ENCODE assay signal across 8 mouse cellular contexts in genomic region chr5:135806555-135807262, GRCm38 (mm10). TPM values are rescaled to one million over a fixed set of nuclear protein-coding genes. Genes with fewer than 3 reads are reported as not detected.
DNase-seq lines count a peak whose midpoint lies in the region; ATAC-seq and TF ChIP-seq lines count a peak whose summit lies in the region.

TSS of gene Srrm3 (plus strand) at chr5:135806890.

- peak within 1 kb of the TSS; percentile 84 for H3K9ac ChIP-seq in forebrain, embryonic 15.5 days (replicated peaks)
- no peak within 1 kb of the TSS for H3K9ac ChIP-seq in lung, postnatal 0 days (replicated peaks; ENCODE audit: low read depth)

- H3K27me3 ChIP-seq in G1E (ENCODE audit: insufficient read depth, low read length): peaks cover 6% of the 10 kb centered on the region
- H3K27me3 ChIP-seq in forebrain, embryonic 15.5 days: no peaks in the 10 kb centered on the region
- H3K27me3 ChIP-seq in hindbrain, embryonic 10.5 days (ENCODE audit: insufficient read depth, poor library complexity, severe bottlenecking): no peaks in the 10 kb centered on the region
- no peaks in the 10 kb centered on the region for H3K27me3 ChIP-seq in lung, postnatal 0 days (replicated peaks; ENCODE audit: insufficient read depth, low read length)

- peak; percentile 34 for DNase-seq in G1E (ENCODE audit: low spot score)
- peak; percentile 90 for DNase-seq in cerebellum, adult 11-12 months
- peak; percentile 90 for DNase-seq in hindbrain, embryonic 10.5 days (ENCODE audit: low spot score)
- peak; percentile 79 for DNase-seq in layer of hippocampus, adult 9-10 months (ENCODE audit: low spot score)
- DNase-seq in lung, postnatal 0 days (ENCODE audit: low spot score): peak; percentile 90
- DNase-seq in ovary, postnatal 14 days (ENCODE audit: low spot score): peak; percentile 92
- DNase-seq in thymus, postnatal 10 days (ENCODE audit: low spot score in 2 of 2): peak; percentile 80 to 95

- peak within 1 kb of the TSS; percentile 24; the same call in 1 of the 2 replicates for H3K4me3 ChIP-seq in G1E (ENCODE audit: low read depth, low read length)
- H3K4me3 ChIP-seq in forebrain, embryonic 15.5 days: peak within 1 kb of the TSS; percentile 55
- peak within 1 kb of the TSS; percentile 56 for H3K4me3 ChIP-seq in hindbrain, embryonic 10.5 days
- no peak within 1 kb of the TSS for H3K4me3 ChIP-seq in lung, postnatal 0 days (ENCODE audit: low read depth, low read length)

- H3K27ac ChIP-seq in forebrain, embryonic 15.5 days (replicated peaks): no peak within 1 kb of the TSS; the same call in 1 of the 2 replicates
- peak within 1 kb of the TSS; percentile 86 for H3K27ac ChIP-seq in hindbrain, embryonic 10.5 days
- H3K27ac ChIP-seq in lung, postnatal 0 days (ENCODE audit: low read length): no peak within 1 kb of the TSS

- H3K4me1 ChIP-seq in G1E (ENCODE audit: insufficient read depth, low read depth, low read length): no peaks in the 10 kb centered on the region
- H3K4me1 ChIP-seq in forebrain, embryonic 15.5 days: peaks cover 14% of the 10 kb centered on the region
- peaks cover 25% of the 10 kb centered on the region for H3K4me1 ChIP-seq in hindbrain, embryonic 10.5 days (replicated peaks)
- H3K4me1 ChIP-seq in lung, postnatal 0 days (ENCODE audit: insufficient read depth, low read depth, low read length): no peaks in the 10 kb centered on the region

- peak within 1 kb of the TSS; percentile 52 for H3K4me2 ChIP-seq in forebrain, embryonic 15.5 days (replicated peaks)
- no peak within 1 kb of the TSS for H3K4me2 ChIP-seq in lung, postnatal 0 days (replicated peaks; ENCODE audit: low read depth, low read length)

- no peak for TF ChIP-seq EP300 in lung, postnatal 0 days (IDR thresholded peaks at IDR 0.05)

- 3% methylated on average over 29 of the region's 29 CpGs for WGBS in forebrain, embryonic 15.5 days
- 5% methylated on average over 29 of the region's 29 CpGs for WGBS in hindbrain, embryonic 10.5 days
- 5% methylated on average over 27 of the region's 29 CpGs for WGBS in lung, postnatal 0 days

- H3K36me3 ChIP-seq in G1E (replicated peaks): no peaks in the 10 kb centered on the region
- no peaks in the 10 kb centered on the region for H3K36me3 ChIP-seq in forebrain, embryonic 15.5 days
- H3K36me3 ChIP-seq in hindbrain, embryonic 10.5 days: no peaks in the 10 kb centered on the region
- H3K36me3 ChIP-seq in lung, postnatal 0 days (ENCODE audit: insufficient read depth, low read length): no peaks in the 10 kb centered on the region

- TF ChIP-seq CTCF in G1E (IDR thresholded peaks at IDR 0.05; ENCODE audit: low read depth, low read length): peak; percentile 40
- TF ChIP-seq CTCF in lung, postnatal 0 days (IDR thresholded peaks at IDR 0.05): peak; percentile 100

- H3K9me3 ChIP-seq in G1E (replicated peaks): peaks cover 2% of the 10 kb centered on the region; the same call in 1 of the 2 replicates
- no peaks in the 10 kb centered on the region for H3K9me3 ChIP-seq in forebrain, embryonic 15.5 days
- no peaks in the 10 kb centered on the region for H3K9me3 ChIP-seq in hindbrain, embryonic 10.5 days
- no peaks in the 10 kb centered on the region for H3K9me3 ChIP-seq in lung, postnatal 0 days (ENCODE audit: low read length)

- no peak for ATAC-seq in G1E (ENCODE audit: extremely low read depth, insufficient number of reproducible peaks, low FRiP score, poor library complexity, severe bottlenecking)
- ATAC-seq in forebrain, embryonic 15.5 days (replicated peaks): peak; percentile 80
- peak; percentile 70 for ATAC-seq in lung, postnatal 0 days

RNA-seq across cellular contexts. Expression of gene Srrm3, which starts in this region (rescaled TPM):
- not detected in 2 replicates for total RNA-seq in G1E (2014; fragmentation: Nextera tagmentation)
- 0.38 and 0.41 TPM in 2 replicates for total RNA-seq in G1E (2017)
- not detected in 2 replicates for polyA plus RNA-seq in G1E (2012)
- polyA plus RNA-seq in forebrain, embryonic 15.5 days (2015; fragmentation: Nextera tagmentation; extraction: Ambion mirVana): 56.0 and 61.2 TPM in 2 replicates
- polyA plus RNA-seq in hindbrain, embryonic 10.5 days (2016; fragmentation: Nextera tagmentation; extraction: Ambion mirVana): 18.8 and 38.5 TPM in 2 replicates
- polyA plus RNA-seq in lung, postnatal 0 days (2015; fragmentation: Nextera tagmentation; extraction: Ambion mirVana): 0.05 TPM in 1 of 2 replicates, not detected in the other

Comparison
In these comparisons a context has a peak if more than half of its experiments do, and no peak if none do; other contexts are left out.
1. RNA of gene Srrm3 (polyA plus RNA-seq): 56.0 to 61.2 TPM in forebrain, embryonic 15.5 days and 18.8 to 38.5 TPM in hindbrain, embryonic 10.5 days; not detected in G1E and 0.05 TPM in lung, postnatal 0 days; every median in the first group is over 10 times any median in the second.
2. Peak in DNase-seq and H3K4me3 ChIP-seq in G1E; RNA of the gene not detected or under 1 TPM.
3. Peak in DNase-seq and ATAC-seq in lung, postnatal 0 days; RNA of the gene not detected or under 1 TPM.
4. DNase-seq: peak in every context shown above with its lines; median percentile 92 in ovary, postnatal 14 days; 90 in cerebellum, adult 11-12 months; 90 in hindbrain, embryonic 10.5 days; 90 in lung, postnatal 0 days; 88 in thymus, postnatal 10 days; 79 in layer of hippocampus, adult 9-10 months; 34 in G1E.